Mouse (Mus musculus) CH12.LX (cell line): Measurements from ENCODE around the gene Il11. TPM values are rescaled to one million over a fixed set of nuclear protein-coding genes. Genes with fewer than 3 reads are reported as not detected.
A peak's percentile ranks its signal among the peaks of the same experiment; 100 is the strongest.

Experiments used
- DNase-seq: peaks from one replicate; pipeline ENCODE4 v3.0.0-alpha.2; 2013; ENCODE audit errors: extremely low read depth
- H3K27ac ChIP-seq: 2 replicates; pipeline ENCODE4 v1.5.1; 2012; ENCODE audit warnings: low read depth, mild to moderate bottlenecking, control low read depth, moderate library complexity; ENCODE audit not compliant: insufficient read depth
- H3K27me3 ChIP-seq: replicated peaks from 2 replicates; pipeline ENCODE3; 2012; ENCODE audit warnings: inconsistent platforms
- H3K36me3 ChIP-seq, 2 experiments: replicated peaks in 1 of 2; 2 replicates each; pipeline versions ENCODE3 to v1.6.1; 2012; ENCODE audit warnings: inconsistent platforms in 1 of 2, low read length in 1 of 2, mild to moderate bottlenecking in 1 of 2, mixed read lengths in 1 of 2, moderate library complexity in 1 of 2; ENCODE audit not compliant: control insufficient read depth in 1 of 2, insufficient read depth in 1 of 2
- H3K4me1 ChIP-seq, 2 experiments: 2 replicates each; pipeline ENCODE4 v1.6.1; 2012; ENCODE audit warnings: inconsistent platforms in 1 of 2, moderate library complexity in 1 of 2; ENCODE audit not compliant: insufficient read depth in 2 of 2, control insufficient read depth in 1 of 2
- H3K4me2 ChIP-seq: 2 replicates; pipeline ENCODE4 v1.6.1; 2012; ENCODE audit warnings: low read depth, mild to moderate bottlenecking, control low read depth; ENCODE audit not compliant: poor library complexity, insufficient read depth, severe bottlenecking
- H3K4me3 ChIP-seq, 3 experiments: fragments of 150-350 bp in 1 of 3; sonication (generic) in 1 of 3; replicated peaks in 1 of 3; 2 replicates each; pipeline versions ENCODE3 to v1.5.1; 2011 to 2012; ENCODE audit warnings: low read depth in 2 of 3, low read length in 2 of 3, mild to moderate bottlenecking in 2 of 3, moderate library complexity in 2 of 3, control low read depth in 1 of 3, improper control_type of control experiment in 1 of 3, inconsistent platforms in 1 of 3, mixed read lengths in 1 of 3; ENCODE audit not compliant: poor library complexity in 1 of 3
- H3K79me2 ChIP-seq: replicated peaks from 2 replicates; pipeline ENCODE4 v1.6.1; 2012; ENCODE audit warnings: mild to moderate bottlenecking, moderate library complexity; ENCODE audit not compliant: control insufficient read depth, poor library complexity, insufficient read depth, severe bottlenecking; ENCODE audit errors: extremely low read depth
- H3K9ac ChIP-seq: 2 replicates; pipeline ENCODE4 v1.6.1; 2012; ENCODE audit warnings: low read depth, mild to moderate bottlenecking, control low read depth, moderate library complexity; ENCODE audit not compliant: insufficient read depth
- H3K9me3 ChIP-seq: replicated peaks from 2 replicates; pipeline ENCODE3; 2012; ENCODE audit warnings: low read length, inconsistent platforms, mixed read lengths
- BHLHE40 ChIP-seq: IDR thresholded peaks from 2 replicates; pipeline ENCODE4 v1.6.1; 2011; ENCODE audit warnings: mild to moderate bottlenecking, low read depth, low read length, improper control_type of control experiment
- HCFC1 ChIP-seq: IDR thresholded peaks from 2 replicates; pipeline ENCODE4 v1.6.1; 2012; ENCODE audit warnings: low read depth, mild to moderate bottlenecking, inconsistent platforms, low read length, improper control_type of control experiment
- JUN ChIP-seq: IDR thresholded peaks from 2 replicates; pipeline ENCODE4 v1.6.1; 2011; ENCODE audit warnings: low read depth, mild to moderate bottlenecking, low read length, improper control_type of control experiment, moderate library complexity; ENCODE audit not compliant: insufficient read depth
- KAT2A ChIP-seq: IDR thresholded peaks from 2 replicates; pipeline ENCODE4 v1.6.1; 2012; ENCODE audit warnings: low read length, improper control_type of control experiment, inconsistent platforms; ENCODE audit not compliant: insufficient replicate concordance
- MAX ChIP-seq: IDR thresholded peaks from 2 replicates; pipeline ENCODE4 v1.6.1; 2011; ENCODE audit warnings: low read length, improper control_type of control experiment
- MAZ ChIP-seq: IDR thresholded peaks from 2 replicates; pipeline ENCODE4 v1.6.1; 2012; ENCODE audit warnings: low read depth, mild to moderate bottlenecking, inconsistent platforms, low read length, improper control_type of control experiment, moderate library complexity
- MXI1 ChIP-seq: IDR thresholded peaks from 2 replicates; pipeline ENCODE4 v1.6.1; 2011; ENCODE audit warnings: mild to moderate bottlenecking, low read depth, low read length, improper control_type of control experiment
- NELFE ChIP-seq: IDR thresholded peaks from 2 replicates; pipeline ENCODE4 v1.6.1; 2011; ENCODE audit warnings: low read depth, low read length, improper control_type of control experiment
- PAX5 ChIP-seq: IDR thresholded peaks from 2 replicates; pipeline ENCODE4 v1.6.1; 2012; ENCODE audit warnings: low read length, inconsistent platforms, mixed read lengths
- POLR2A ChIP-seq: IDR thresholded peaks from 2 replicates; pipeline ENCODE4 v1.6.1; 2011; ENCODE audit warnings: low read depth, mild to moderate bottlenecking, improper control_type of control experiment, low read length
- SIN3A ChIP-seq: IDR thresholded peaks from 2 replicates; pipeline ENCODE4 v1.6.1; 2012; ENCODE audit warnings: low read length, improper control_type of control experiment, inconsistent platforms
- SMC3 ChIP-seq: IDR thresholded peaks from 2 replicates; pipeline ENCODE4 v1.6.1; 2011; ENCODE audit warnings: low read depth, low read length, improper control_type of control experiment
- TBP ChIP-seq: conservative IDR thresholded peaks from 2 replicates; pipeline ENCODE4 v1.6.1; 2011; ENCODE audit warnings: low read depth, low read length, improper control_type of control experiment
- TCF12 ChIP-seq: IDR thresholded peaks from 2 replicates; pipeline ENCODE4 v1.6.1; 2014; ENCODE audit warnings: low read depth, mild to moderate bottlenecking, inconsistent platforms, low read length, improper control_type of control experiment
- UBTF ChIP-seq: IDR thresholded peaks from 2 replicates; pipeline ENCODE4 v1.6.1; 2012; ENCODE audit warnings: low read depth, mild to moderate bottlenecking, inconsistent platforms, low read length, improper control_type of control experiment, moderate library complexity
- ZC3H11A ChIP-seq: IDR thresholded peaks from 2 replicates; pipeline ENCODE4 v1.6.1; 2012; ENCODE audit warnings: low read depth, mild to moderate bottlenecking, inconsistent platforms, low read length, improper control_type of control experiment
- dilution Hi-C: fragments of 300-500 bp; cut with MboI; formaldehyde crosslinking; loops from 2 replicates; pipeline ENCODE4 v1.14.3; 2020; ENCODE audit warnings: low sequenced_read_pairs; ENCODE audit not compliant: extremely low pct_unique_long_range_greater_than_20kb, extremely low pct_ligation_motif_present
- in situ Hi-C: fragments of 300-500 bp; cut with MboI; formaldehyde crosslinking; loops from 3 replicates; pipeline ENCODE4 v1.14.3; 2019; ENCODE audit warnings: low sequenced_read_pairs, low pct_ligation_motif_present, low pct_unique_long_range_greater_than_20kb, mixed read lengths
- polyA plus RNA-seq: library from polyadenylated mRNA; unstranded; fragments of >175 nt; gene quantifications from 2 replicates; pipeline ENCODE4 v1.2.1, GENCODE M21; 2012; ENCODE audit warnings: low read depth; ENCODE audit not compliant: insufficient read length
- total RNA-seq, 2 experiments: library from RNA; depleted of rRNA; stranded (reverse); fragments of 300-350 nt in 1 of 2; fragments of >200 nt in 1 of 2; gene quantifications; 2 replicates each; pipeline ENCODE4 v1.2.3; 2012 to 2014

The Il11 gene
- total and polyA plus RNA-seq, 3 experiments, result 0.17 TPM; not detected in 2

DNA sequence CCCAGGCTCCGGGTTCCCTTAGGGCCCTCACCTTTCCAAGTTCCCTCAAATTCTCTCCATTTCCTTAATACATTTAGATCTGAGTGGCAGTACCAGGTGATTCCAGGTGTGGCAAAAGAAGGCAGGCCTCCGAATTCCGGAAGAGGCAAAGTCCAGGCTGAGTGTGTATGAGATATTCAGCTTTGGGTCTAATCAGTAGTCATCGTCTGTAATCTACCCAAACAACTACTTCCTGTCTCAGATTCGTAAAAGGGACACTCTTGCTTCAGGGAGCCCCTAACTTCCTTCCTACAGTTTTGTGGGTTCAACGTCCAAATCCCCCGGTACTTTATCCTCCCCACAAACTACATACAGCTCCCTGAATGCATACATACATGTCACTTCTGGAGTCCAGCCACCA, 57.5 kb downstream of the Il11 start, which contains the start of gene Tmem150b:
TSS of gene Tmem150b (minus strand) at position 81 of the 400 bp plus-strand sequence.
- H3K27me3 ChIP-seq, result no peaks in the 10 kb centered on the region
- no peak for DNase-seq
- H3K27ac ChIP-seq, result no peak within 1 kb of the TSS
- H3K9ac ChIP-seq, result no peak within 1 kb of the TSS
- TF ChIP-seq NELFE (no peak), UBTF (no peak), ZC3H11A (no peak), BHLHE40 (no peak), PAX5 (no peak), MAZ (no peak), TCF12 (no peak), SIN3A (no peak), SMC3 (no peak), POLR2A (no peak), JUN (no peak)
- dilution Hi-C loops, result no loop called here
- no peaks in the 10 kb centered on the region for H3K9me3 ChIP-seq
- no peaks in the 10 kb centered on the region for H3K79me2 ChIP-seq
- H3K4me3 ChIP-seq, result no peak within 1 kb of the TSS
- no peaks in the 10 kb centered on the region for H3K36me3 ChIP-seq
- in situ Hi-C loops, result no loop called here
- no peak within 1 kb of the TSS for H3K4me2 ChIP-seq
- H3K4me1 ChIP-seq, result peaks cover 0 to 18% of the 10 kb centered on the region in 2 experiments; a peak in 2 of 4 replicates

DNA sequence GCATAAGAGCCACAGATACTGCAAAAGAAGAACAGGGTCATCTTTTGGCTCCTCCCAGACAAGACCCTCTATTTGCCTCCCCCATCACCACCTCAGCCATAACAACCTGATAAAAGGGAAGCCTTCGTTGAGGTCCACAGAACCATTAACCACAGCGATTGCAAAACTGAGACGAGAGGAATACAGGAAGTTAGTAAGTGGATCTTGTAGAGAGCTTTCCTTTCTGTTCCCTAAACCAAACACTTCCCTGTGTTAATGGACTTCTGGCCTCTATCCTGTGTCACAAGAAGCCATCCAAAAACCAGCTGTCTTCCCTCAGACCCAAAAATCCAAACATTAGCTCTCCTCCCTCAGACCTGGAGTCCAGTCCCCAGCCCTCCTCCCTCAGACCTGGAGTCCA, 58.3 kb downstream of the Il11 start:
- Histone ChIP-seq H3K9ac (no peak overlapping the region), H3K79me2 (no peaks in the 10 kb centered on the region), H3K4me1 (peaks cover 0 to 25% of the 10 kb centered on the region in 2 experiments; a peak in 2 of 4 replicates), H3K27ac (no peak overlapping the region), H3K4me3 (no peak overlapping the region), H3K27me3 (no peaks in the 10 kb centered on the region), H3K4me2 (no peak overlapping the region), H3K36me3 (no peaks in the 10 kb centered on the region), H3K9me3 (no peaks in the 10 kb centered on the region)
- dilution Hi-C loops, result no loop called here
- in situ Hi-C loops, result no loop called here
- TF ChIP-seq SIN3A (no peak), TBP (no peak), MAX (no peak), MXI1 (no peak)
- DNase-seq, result no peak

DNA sequence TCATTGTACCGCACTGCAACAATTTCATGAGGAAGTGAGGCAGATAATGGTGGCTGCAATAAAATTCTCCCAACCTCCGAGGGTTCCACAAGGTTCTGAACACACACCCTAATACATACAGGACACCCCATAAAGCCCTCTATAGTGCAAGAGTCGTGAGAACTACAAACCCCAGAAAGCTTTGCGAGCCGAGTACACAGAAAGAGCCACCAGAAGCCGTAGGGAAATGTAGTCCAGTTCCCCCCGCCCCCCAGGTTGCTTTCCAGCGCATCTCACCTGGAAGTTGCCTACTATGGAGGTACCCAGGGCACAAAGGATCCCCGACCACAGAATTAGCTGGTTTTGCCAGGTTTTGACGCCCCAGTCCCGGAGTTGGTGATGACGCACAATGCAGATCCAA, 59.2 kb downstream of the Il11 start:
- in situ Hi-C loops (no loop called here), dilution Hi-C loops (no loop called here)
- Histone ChIP-seq H3K27me3 (no peaks in the 10 kb centered on the region), H3K4me3 (no peak overlapping the region), H3K9me3 (no peaks in the 10 kb centered on the region), H3K4me1 (peaks cover 0 to 29% of the 10 kb centered on the region in 2 experiments; a peak in 2 of 4 replicates), H3K36me3 (no peaks in the 10 kb centered on the region)
- DNase-seq, result no peak
- TF ChIP-seq HCFC1, result peak; percentile 85
- no peak for TF ChIP-seq MAZ
- TF ChIP-seq KAT2A, result 0 out of 2 replicates have a peak, but pooled peaks have one; percentile 27
- TF ChIP-seq, all 38 proteins: peak for 2
- H3K4me2 ChIP-seq, result no peak overlapping the region
- H3K79me2 ChIP-seq, result no peaks in the 10 kb centered on the region
- no peak overlapping the region for H3K27ac ChIP-seq
- no peak overlapping the region for H3K9ac ChIP-seq

Other genes with a start within 250 kb of the Il11 start
Only the 20 nearest of the 29 such genes appear.
- gene Ptprh, start 178.8 kb downstream of the Il11 start, total RNA-seq (2012; rRNA removed), result not detected in 2 replicates
- gene Ptprh, start 178.8 kb downstream of the Il11 start, total RNA-seq (2014; rRNA removed), result not detected in 2 replicates
- not detected in 2 replicates for gene Ptprh, start 178.8 kb downstream of the Il11 start, polyA plus RNA-seq
- 5.9 and 7.2 TPM in 2 replicates for gene Tmem86b, start 151.4 kb downstream of the Il11 start, total RNA-seq (2012; rRNA removed)
- 4.3 TPM in 2 replicates for gene Tmem86b, start 151.4 kb downstream of the Il11 start, total RNA-seq (2014; rRNA removed)
- gene Tmem86b, start 151.4 kb downstream of the Il11 start, polyA plus RNA-seq, result 9.1 and 10.6 TPM in 2 replicates
- gene Ppp6r1, start 123.8 kb downstream of the Il11 start, total RNA-seq (2012; rRNA removed), result 85.6 and 91.2 TPM in 2 replicates
- 53.0 and 59.2 TPM in 2 replicates for gene Ppp6r1, start 123.8 kb downstream of the Il11 start, total RNA-seq (2014; rRNA removed)
- 108 and 118 TPM in 2 replicates for gene Ppp6r1, start 123.8 kb downstream of the Il11 start, polyA plus RNA-seq
- gene Hspbp1, start 97.8 kb downstream of the Il11 start, total RNA-seq (2012; rRNA removed), result 131 and 136 TPM in 2 replicates
- 92.3 and 98.8 TPM in 2 replicates for gene Hspbp1, start 97.8 kb downstream of the Il11 start, total RNA-seq (2014; rRNA removed)
- gene Hspbp1, start 97.8 kb downstream of the Il11 start, polyA plus RNA-seq, result 82.7 and 90.6 TPM in 2 replicates
- 0.21 and 0.25 TPM in 2 replicates for gene Brsk1, start 92.3 kb downstream of the Il11 start, total RNA-seq (2012; rRNA removed)
- not detected in 2 replicates for gene Brsk1, start 92.3 kb downstream of the Il11 start, total RNA-seq (2014; rRNA removed)
- not detected in 2 replicates for gene Brsk1, start 92.3 kb downstream of the Il11 start, polyA plus RNA-seq
- gene Tmem150b, start 57.6 kb downstream of the Il11 start, total RNA-seq (2012; rRNA removed), result 0.04 TPM in 1 of 2 replicates, not detected in the other
- 0.15 TPM in 1 of 2 replicates, not detected in the other for gene Tmem150b, start 57.6 kb downstream of the Il11 start, total RNA-seq (2014; rRNA removed)
- gene Tmem150b, start 57.6 kb downstream of the Il11 start, polyA plus RNA-seq, result 0.12 and 0.17 TPM in 2 replicates
- 27.4 and 41.2 TPM in 2 replicates for gene Kmt5c, start 42.7 kb downstream of the Il11 start, total RNA-seq (2012; rRNA removed)
- 41.3 and 44.0 TPM in 2 replicates for gene Kmt5c, start 42.7 kb downstream of the Il11 start, total RNA-seq (2014; rRNA removed)
- 46.7 and 52.4 TPM in 2 replicates for gene Kmt5c, start 42.7 kb downstream of the Il11 start, polyA plus RNA-seq
- not detected in 2 replicates for gene Cox6b2, start 29.8 kb downstream of the Il11 start, total RNA-seq (2012; rRNA removed)
- not detected in 2 replicates for gene Cox6b2, start 29.8 kb downstream of the Il11 start, total RNA-seq (2014; rRNA removed)
- not detected in 2 replicates for gene Cox6b2, start 29.8 kb downstream of the Il11 start, polyA plus RNA-seq
- not detected in 2 replicates for gene Fam71e2, start 11.6 kb downstream of the Il11 start, total RNA-seq (2012; rRNA removed)
- gene Fam71e2, start 11.6 kb downstream of the Il11 start, total RNA-seq (2014; rRNA removed), result not detected in 2 replicates
- gene Fam71e2, start 11.6 kb downstream of the Il11 start, polyA plus RNA-seq, result not detected in 2 replicates
- not detected in 2 replicates for gene Tmem190, start 78 bp upstream of the Il11 start, total RNA-seq (2012; rRNA removed)
- gene Tmem190, start 78 bp upstream of the Il11 start, total RNA-seq (2014; rRNA removed), result not detected in 2 replicates
- 0.68 TPM in 1 of 2 replicates, not detected in the other for gene Tmem190, start 78 bp upstream of the Il11 start, polyA plus RNA-seq
- 12.3 and 17.7 TPM in 2 replicates for gene Tmem238, start 6.8 kb upstream of the Il11 start, total RNA-seq (2012; rRNA removed)
- 4.3 and 5.5 TPM in 2 replicates for gene Tmem238, start 6.8 kb upstream of the Il11 start, total RNA-seq (2014; rRNA removed)
- gene Tmem238, start 6.8 kb upstream of the Il11 start, polyA plus RNA-seq, result 9.8 and 10.7 TPM in 2 replicates
- 2,147 and 2,603 TPM in 2 replicates for gene Rpl28, start 10.0 kb upstream of the Il11 start, total RNA-seq (2012; rRNA removed)
- 236 and 269 TPM in 2 replicates for gene Rpl28, start 10.0 kb upstream of the Il11 start, total RNA-seq (2014; rRNA removed)
- 526 and 605 TPM in 2 replicates for gene Rpl28, start 10.0 kb upstream of the Il11 start, polyA plus RNA-seq
- gene Ube2s, start 29.7 kb upstream of the Il11 start, total RNA-seq (2012; rRNA removed), result 238 and 304 TPM in 2 replicates
- gene Ube2s, start 29.7 kb upstream of the Il11 start, total RNA-seq (2014; rRNA removed), result 707 and 825 TPM in 2 replicates
- gene Ube2s, start 29.7 kb upstream of the Il11 start, polyA plus RNA-seq, result 392 and 452 TPM in 2 replicates
- gene Shisa7, start 61.8 kb upstream of the Il11 start, total RNA-seq (2012; rRNA removed), result not detected in 2 replicates
- gene Shisa7, start 61.8 kb upstream of the Il11 start, total RNA-seq (2014; rRNA removed), result not detected in 2 replicates
- gene Shisa7, start 61.8 kb upstream of the Il11 start, polyA plus RNA-seq, result not detected in 2 replicates
- 10.8 and 19.5 TPM in 2 replicates for gene Isoc2b, start 87.4 kb upstream of the Il11 start, total RNA-seq (2012; rRNA removed)
- 10.0 and 10.2 TPM in 2 replicates for gene Isoc2b, start 87.4 kb upstream of the Il11 start, total RNA-seq (2014; rRNA removed)
- gene Isoc2b, start 87.4 kb upstream of the Il11 start, polyA plus RNA-seq, result 3.9 and 4.7 TPM in 2 replicates
- gene Isoc2a, start 94.3 kb upstream of the Il11 start, total RNA-seq (2012; rRNA removed), result 15.3 and 15.4 TPM in 2 replicates
- gene Isoc2a, start 94.3 kb upstream of the Il11 start, total RNA-seq (2014; rRNA removed), result 8.4 and 8.6 TPM in 2 replicates
- 12.9 and 19.0 TPM in 2 replicates for gene Isoc2a, start 94.3 kb upstream of the Il11 start, polyA plus RNA-seq
- 0.17 TPM in 1 of 2 replicates, not detected in the other for gene Gm36210, start 123.7 kb upstream of the Il11 start, total RNA-seq (2012; rRNA removed)
- gene Gm36210, start 123.7 kb upstream of the Il11 start, total RNA-seq (2014; rRNA removed), result not detected in 2 replicates
- 0.90 and 1.4 TPM in 2 replicates for gene Gm36210, start 123.7 kb upstream of the Il11 start, polyA plus RNA-seq
- gene Zfp628, start 132.4 kb upstream of the Il11 start, total RNA-seq (2012; rRNA removed), result 1.9 and 2.2 TPM in 2 replicates
- gene Zfp628, start 132.4 kb upstream of the Il11 start, total RNA-seq (2014; rRNA removed), result 0.42 and 0.87 TPM in 2 replicates
- gene Zfp628, start 132.4 kb upstream of the Il11 start, polyA plus RNA-seq, result 7.1 and 9.4 TPM in 2 replicates
- gene Nat14, start 139.2 kb upstream of the Il11 start, total RNA-seq (2012; rRNA removed), result 0.63 and 1.3 TPM in 2 replicates
- 0.27 and 0.88 TPM in 2 replicates for gene Nat14, start 139.2 kb upstream of the Il11 start, total RNA-seq (2014; rRNA removed)
- 0.97 and 1.7 TPM in 2 replicates for gene Nat14, start 139.2 kb upstream of the Il11 start, polyA plus RNA-seq
- gene Ssc5d, start 142.9 kb upstream of the Il11 start, total RNA-seq (2012; rRNA removed), result 0.13 and 0.30 TPM in 2 replicates
- gene Ssc5d, start 142.9 kb upstream of the Il11 start, total RNA-seq (2014; rRNA removed), result 0.08 and 0.09 TPM in 2 replicates
- gene Ssc5d, start 142.9 kb upstream of the Il11 start, polyA plus RNA-seq, result 1.5 and 1.6 TPM in 2 replicates